Mouse (Mus musculus): ENCODE data around the gene Cfap73.

Cfap73 gene

GRCm38 (mm10) chr5:120647814-120648491 lies 13.9 kb upstream of the Cfap73 start:
- no peak for DNase-seq (ENCODE audit: extremely low spot score)

GRCm38 (mm10) chr5:120647361-120647760 lies 13.3 kb upstream of the Cfap73 start:
- no peak for DNase-seq (ENCODE audit: extremely low spot score)

GRCm38 (mm10) chr5:120645851-120646250 lies 11.8 kb upstream of the Cfap73 start:
- DNase-seq (ENCODE audit: extremely low spot score), result no peak

GRCm38 (mm10) chr5:120644227-120644626 lies 10.2 kb upstream of the Cfap73 start:
- DNase-seq (ENCODE audit: extremely low spot score), result no peak

- no peak for DNase-seq (ENCODE audit: extremely low spot score)
Observed at GRCm38 (mm10) chr5:120643365-120644085, 9.5 kb upstream of the Cfap73 start.

- no peak for DNase-seq (ENCODE audit: extremely low spot score)
Observed at GRCm38 (mm10) chr5:120640094-120640493, 6.1 kb upstream of the Cfap73 start.

- no peak for DNase-seq (ENCODE audit: extremely low spot score)
Observed at GRCm38 (mm10) chr5:120635633-120636032, 1.6 kb upstream of the Cfap73 start.

- DNase-seq (ENCODE audit: extremely low spot score), result no peak
Observed at GRCm38 (mm10) chr5:120634860-120635259, 825 bp upstream of the Cfap73 start.

GRCm38 (mm10) chr5:120631892-120632291 lies 2.1 kb downstream of the Cfap73 start:
- DNase-seq (ENCODE audit: extremely low spot score), result no peak

GRCm38 (mm10) chr5:120631128-120631527 lies 2.9 kb downstream of the Cfap73 start:
- no peak for DNase-seq (ENCODE audit: extremely low spot score)

GRCm38 (mm10) chr5:120628624-120629023 lies 5.4 kb downstream of the Cfap73 start:
- no peak for DNase-seq (ENCODE audit: extremely low spot score)

GRCm38 (mm10) chr5:120627515-120628300 lies 6.3 kb downstream of the Cfap73 start:
- no peak for DNase-seq (ENCODE audit: extremely low spot score)

GRCm38 (mm10) chr5:120626399-120626798 lies 7.6 kb downstream of the Cfap73 start:
- DNase-seq (ENCODE audit: extremely low spot score), result peak; percentile 78

GRCm38 (mm10) chr5:120624427-120624826 lies 9.6 kb downstream of the Cfap73 start:
- no peak for DNase-seq (ENCODE audit: extremely low spot score)

- no peak for DNase-seq (ENCODE audit: extremely low spot score)
Observed at GRCm38 (mm10) chr5:120622198-120622851, 11.7 kb downstream of the Cfap73 start.

- DNase-seq (ENCODE audit: extremely low spot score), result no peak
Observed at GRCm38 (mm10) chr5:120621846-120622197, 12.2 kb downstream of the Cfap73 start.

- no peak for DNase-seq (ENCODE audit: extremely low spot score)
Observed at GRCm38 (mm10) chr5:120621078-120621765, 12.8 kb downstream of the Cfap73 start.

- DNase-seq (ENCODE audit: extremely low spot score), result peak; percentile 83
Observed at GRCm38 (mm10) chr5:120620375-120621077, 13.5 kb downstream of the Cfap73 start.

GRCm38 (mm10) chr5:120619201-120619600 lies 14.8 kb downstream of the Cfap73 start:
- peak; percentile 67 for DNase-seq (ENCODE audit: extremely low spot score)

GRCm38 (mm10) chr5:120618778-120619177 lies 15.3 kb downstream of the Cfap73 start:
- DNase-seq (ENCODE audit: extremely low spot score), result no peak

GRCm38 (mm10) chr5:120615903-120616302 lies 18.1 kb downstream of the Cfap73 start:
- DNase-seq (ENCODE audit: extremely low spot score), result no peak
